Mouse (Mus musculus): Measurements from ENCODE around the gene Ess2. TPM values are rescaled to one million over a fixed set of nuclear protein-coding genes. Genes with fewer than 3 reads are reported as not detected.

Gene Ess2
- polyA plus RNA-seq, 1 experiment from 2014 or later: 29.8 TPM

DNA sequence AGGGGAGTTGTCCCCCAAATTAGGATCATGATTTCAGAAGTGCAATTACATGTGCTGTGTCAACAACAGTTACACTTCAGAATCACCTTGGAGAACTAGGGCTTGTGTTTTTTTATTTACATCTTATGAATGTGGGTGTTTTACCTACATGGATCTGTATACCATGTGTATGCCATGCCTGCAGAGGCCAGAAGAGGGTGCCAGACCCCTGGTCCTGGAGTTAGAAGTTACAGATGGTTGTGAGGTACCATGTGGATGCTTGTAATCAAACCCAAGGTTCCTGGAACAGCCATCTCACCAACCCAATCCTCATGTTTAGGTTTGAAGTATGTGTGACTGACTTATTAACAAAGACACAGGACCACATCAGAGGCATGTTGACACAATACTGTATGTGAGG, 52.6 kb downstream of the Ess2 start:
- peaks cover 32% of the 10 kb centered on the region for H3K36me3 ChIP-seq (ENCODE audit: control insufficient read depth, insufficient read depth, low read length)
- no peak overlapping the region for H3K4me2 ChIP-seq
- H3K9ac ChIP-seq (ENCODE audit: low read depth, low read length): no peak overlapping the region
- ATAC-seq (replicated peaks; ENCODE audit: insufficient number of reproducible peaks, low FRiP score, low TSS enrichment): no peak
- no peaks in the 10 kb centered on the region for H3K27me3 ChIP-seq (ENCODE audit: control insufficient read depth, insufficient read depth, low read length)
- H3K27ac ChIP-seq (ENCODE audit: low read depth, low read length): no peak overlapping the region
- no peak overlapping the region for H3K4me3 ChIP-seq (ENCODE audit: low read depth, low read length)
- no peaks in the 10 kb centered on the region for H3K4me1 ChIP-seq (ENCODE audit: control insufficient read depth, insufficient read depth, low read length)
- H3K9me3 ChIP-seq (replicated peaks; ENCODE audit: control insufficient read depth, low read length): no peaks in the 10 kb centered on the region

DNA sequence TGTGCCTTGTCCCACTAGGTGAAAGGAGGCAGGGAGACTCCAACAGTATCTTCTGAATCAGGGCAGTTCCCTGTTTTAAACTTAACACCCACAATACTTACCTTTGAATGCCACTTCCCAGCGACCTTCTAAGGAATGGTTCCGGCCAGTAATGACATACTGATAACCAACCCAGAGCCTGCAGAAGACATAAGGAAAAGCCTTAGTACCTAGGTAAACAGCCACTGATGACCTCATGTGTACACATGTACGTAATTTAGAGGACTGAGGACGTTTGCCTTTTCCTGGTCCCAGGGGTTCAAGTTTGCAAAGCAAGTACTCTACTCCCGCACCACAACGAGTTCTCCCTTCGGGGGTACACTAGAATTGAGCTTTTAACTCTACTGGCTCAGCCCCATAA, 54.0 kb downstream of the Ess2 start:
- peaks cover 40% of the 10 kb centered on the region for H3K36me3 ChIP-seq (ENCODE audit: control insufficient read depth, insufficient read depth, low read length)
- H3K27me3 ChIP-seq (ENCODE audit: control insufficient read depth, insufficient read depth, low read length): no peaks in the 10 kb centered on the region
- no peak overlapping the region for H3K4me2 ChIP-seq
- H3K4me3 ChIP-seq (ENCODE audit: low read depth, low read length): no peak overlapping the region
- ATAC-seq (replicated peaks; ENCODE audit: insufficient number of reproducible peaks, low FRiP score, low TSS enrichment): no peak
- H3K4me1 ChIP-seq (ENCODE audit: control insufficient read depth, insufficient read depth, low read length): no peaks in the 10 kb centered on the region
- no peaks in the 10 kb centered on the region for H3K9me3 ChIP-seq (replicated peaks; ENCODE audit: control insufficient read depth, low read length)
- WGBS (ENCODE audit: insufficient replicate concordance): 91% methylated on average over 7 of the region's 7 CpGs
- H3K27ac ChIP-seq (ENCODE audit: low read depth, low read length): no peak overlapping the region
- H3K9ac ChIP-seq (ENCODE audit: low read depth, low read length): no peak overlapping the region

DNA sequence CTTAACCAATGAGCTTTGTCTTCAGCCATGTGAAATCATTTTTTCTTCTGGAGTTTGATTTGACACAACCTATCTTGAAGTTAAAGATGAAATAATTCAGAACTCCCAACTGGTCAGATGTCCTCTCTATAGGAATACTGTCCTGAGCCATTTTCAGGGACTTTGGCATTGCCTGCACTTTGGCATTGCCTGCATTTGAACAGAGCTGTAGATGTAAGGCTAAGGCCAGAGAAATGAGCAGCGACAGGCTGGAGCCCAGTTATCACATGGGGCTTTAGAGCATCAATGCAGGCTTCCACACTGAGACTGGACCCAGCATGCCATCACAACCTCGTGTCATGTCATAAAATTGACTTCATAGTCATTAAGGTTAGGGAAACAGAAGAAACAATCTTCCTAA, 57.9 kb downstream of the Ess2 start:
- Histone ChIP-seq H3K9ac (ENCODE audit: low read depth, low read length) (no peak overlapping the region), H3K9me3 (replicated peaks; ENCODE audit: control insufficient read depth, low read length) (no peaks in the 10 kb centered on the region), H3K27ac (ENCODE audit: low read depth, low read length) (no peak overlapping the region), H3K4me2 (no peak overlapping the region), H3K4me3 (ENCODE audit: low read depth, low read length) (no peak overlapping the region), H3K27me3 (ENCODE audit: control insufficient read depth, insufficient read depth, low read length) (no peaks in the 10 kb centered on the region), H3K36me3 (ENCODE audit: control insufficient read depth, insufficient read depth, low read length) (peaks cover 33% of the 10 kb centered on the region), H3K4me1 (ENCODE audit: control insufficient read depth, insufficient read depth, low read length) (no peaks in the 10 kb centered on the region)
- 84% methylated on average over 2 of the region's 2 CpGs for WGBS (ENCODE audit: insufficient replicate concordance)
- no peak for ATAC-seq (replicated peaks; ENCODE audit: insufficient number of reproducible peaks, low FRiP score, low TSS enrichment)

DNA sequence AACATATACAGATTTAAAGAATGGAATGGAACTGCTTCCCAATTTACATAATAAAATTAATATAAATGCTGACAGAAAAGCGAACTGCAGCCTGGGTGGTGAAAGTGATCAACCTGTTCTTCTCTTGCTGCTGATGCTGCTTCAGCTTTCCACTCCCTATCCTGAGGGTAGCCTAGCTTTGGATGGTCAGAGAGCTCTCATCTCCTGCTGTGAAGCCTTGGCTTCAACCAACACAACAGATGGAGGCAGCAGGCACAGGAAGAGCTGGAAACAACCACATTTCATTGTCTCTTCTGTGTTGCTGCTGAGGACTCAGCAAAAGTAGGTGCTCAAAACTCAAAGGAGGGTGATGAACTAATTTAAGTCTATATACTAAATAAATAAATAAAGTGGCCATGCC, 59.3 kb downstream of the Ess2 start:
- Histone ChIP-seq H3K36me3 (ENCODE audit: control insufficient read depth, insufficient read depth, low read length) (peaks cover 24% of the 10 kb centered on the region), H3K4me1 (ENCODE audit: control insufficient read depth, insufficient read depth, low read length) (no peaks in the 10 kb centered on the region), H3K4me2 (no peak overlapping the region), H3K27ac (ENCODE audit: low read depth, low read length) (no peak overlapping the region), H3K9me3 (replicated peaks; ENCODE audit: control insufficient read depth, low read length) (no peaks in the 10 kb centered on the region), H3K27me3 (ENCODE audit: control insufficient read depth, insufficient read depth, low read length) (no peaks in the 10 kb centered on the region), H3K9ac (ENCODE audit: low read depth, low read length) (no peak overlapping the region), H3K4me3 (ENCODE audit: low read depth, low read length) (no peak overlapping the region)
- no peak for ATAC-seq (replicated peaks; ENCODE audit: insufficient number of reproducible peaks, low FRiP score, low TSS enrichment)
- WGBS (ENCODE audit: insufficient replicate concordance): 81% methylated on average over 1 of the region's 1 CpGs

DNA sequence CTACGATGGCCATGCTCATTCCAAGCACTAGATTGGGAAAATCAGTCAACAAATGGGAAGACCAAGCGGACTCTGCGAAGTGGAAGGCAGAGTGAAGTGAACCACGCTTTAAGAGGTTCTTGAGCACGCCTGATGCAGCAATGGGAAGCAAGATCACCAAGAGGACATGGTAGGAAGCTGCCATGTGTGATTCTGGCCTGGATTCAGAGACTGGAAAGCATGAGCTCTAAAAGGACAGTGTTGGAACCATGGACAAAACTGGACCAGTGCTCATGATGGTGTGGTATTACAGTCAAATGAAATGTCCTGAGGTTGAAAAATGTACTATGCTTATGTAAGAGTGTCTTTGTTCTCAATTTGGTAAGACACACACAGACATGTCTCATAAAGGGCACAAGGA, 59.8 kb downstream of the Ess2 start:
- H3K4me1 ChIP-seq (ENCODE audit: control insufficient read depth, insufficient read depth, low read length): no peaks in the 10 kb centered on the region
- no peak overlapping the region for H3K4me3 ChIP-seq (ENCODE audit: low read depth, low read length)
- ATAC-seq (replicated peaks; ENCODE audit: insufficient number of reproducible peaks, low FRiP score, low TSS enrichment): no peak
- no peaks in the 10 kb centered on the region for H3K9me3 ChIP-seq (replicated peaks; ENCODE audit: control insufficient read depth, low read length)
- WGBS (ENCODE audit: insufficient replicate concordance): 95% methylated on average over 5 of the region's 5 CpGs
- H3K27ac ChIP-seq (ENCODE audit: low read depth, low read length): no peak overlapping the region
- no peaks in the 10 kb centered on the region for H3K27me3 ChIP-seq (ENCODE audit: control insufficient read depth, insufficient read depth, low read length)
- no peak overlapping the region for H3K9ac ChIP-seq (ENCODE audit: low read depth, low read length)
- H3K4me2 ChIP-seq: no peak overlapping the region
- peaks cover 24% of the 10 kb centered on the region for H3K36me3 ChIP-seq (ENCODE audit: control insufficient read depth, insufficient read depth, low read length)

Other genes starting within 250 kb of the Ess2 start
- 31.6 and 32.9 TPM in 2 replicates for gene Med15, start 178.5 kb downstream of the Ess2 start, polyA plus RNA-seq (2014; fragmentation: Nextera tagmentation; extraction: Ambion mirVana)
- 43.2 and 44.1 TPM in 2 replicates for gene Klhl22, start 151.7 kb downstream of the Ess2 start, polyA plus RNA-seq (2014; fragmentation: Nextera tagmentation; extraction: Ambion mirVana)
- 7.2 and 9.6 TPM in 2 replicates for gene Scarf2, start 114.1 kb downstream of the Ess2 start, polyA plus RNA-seq (2014; fragmentation: Nextera tagmentation; extraction: Ambion mirVana)
- 0.13 TPM in 1 of 2 replicates, not detected in the other for gene B830017H08Rik, start 78.2 kb downstream of the Ess2 start, polyA plus RNA-seq (2014; fragmentation: Nextera tagmentation; extraction: Ambion mirVana)
- 1.0 and 1.9 TPM in 2 replicates for gene Car15, start 73.0 kb downstream of the Ess2 start, polyA plus RNA-seq (2014; fragmentation: Nextera tagmentation; extraction: Ambion mirVana)
- 0.07 and 0.17 TPM in 2 replicates for gene Gm20518, start 19.7 kb downstream of the Ess2 start, polyA plus RNA-seq (2014; fragmentation: Nextera tagmentation; extraction: Ambion mirVana)
- 0.07 TPM in 1 of 2 replicates, not detected in the other for gene Tssk1, start 17.1 kb downstream of the Ess2 start, polyA plus RNA-seq (2014; fragmentation: Nextera tagmentation; extraction: Ambion mirVana)
- gene Dgcr2, start 12.8 kb downstream of the Ess2 start, polyA plus RNA-seq (2014; fragmentation: Nextera tagmentation; extraction: Ambion mirVana): 44.8 and 49.9 TPM in 2 replicates
- gene Tssk2, start 12.7 kb downstream of the Ess2 start, polyA plus RNA-seq (2014; fragmentation: Nextera tagmentation; extraction: Ambion mirVana): 0.11 TPM in 1 of 2 replicates, not detected in the other
- not detected in 2 replicates for gene Gsc2, start 3.7 kb upstream of the Ess2 start, polyA plus RNA-seq (2014; fragmentation: Nextera tagmentation; extraction: Ambion mirVana)
- 35.9 and 39.5 TPM in 2 replicates for gene Slc25a1, start 16.9 kb upstream of the Ess2 start, polyA plus RNA-seq (2014; fragmentation: Nextera tagmentation; extraction: Ambion mirVana)
- gene Vpreb2, start 69.1 kb upstream of the Ess2 start, polyA plus RNA-seq (2014; fragmentation: Nextera tagmentation; extraction: Ambion mirVana): not detected in 2 replicates
- 64.3 and 64.7 TPM in 2 replicates for gene Dgcr6, start 141.5 kb upstream of the Ess2 start, polyA plus RNA-seq (2014; fragmentation: Nextera tagmentation; extraction: Ambion mirVana)
- gene Prodh, start 178.9 kb upstream of the Ess2 start, polyA plus RNA-seq (2014; fragmentation: Nextera tagmentation; extraction: Ambion mirVana): 8.0 TPM in 2 replicates
- 0.25 and 0.26 TPM in 2 replicates for gene Rtn4r, start 216.3 kb upstream of the Ess2 start, polyA plus RNA-seq (2014; fragmentation: Nextera tagmentation; extraction: Ambion mirVana)